Mouse (Mus musculus) lung, postnatal 0 days (tissue): ENCODE data around the gene Vpreb3.

ENCODE experiments used
- CTCF ChIP-seq: IDR thresholded peaks from 2 replicates; pipeline ENCODE4 v1.5.1; 2016; ENCODE audit warnings: antibody characterized with exemption, mild to moderate bottlenecking
- EP300 ChIP-seq: IDR thresholded peaks from 2 replicates; pipeline ENCODE4 v1.6.1; 2016; ENCODE audit warnings: antibody characterized with exemption, mild to moderate bottlenecking, control low read depth

GRCm38 (mm10) chr10:75951424-75952050, 8.7 kb downstream of the Vpreb3 start:
- TF ChIP-seq EP300 = no peak
- peak; percentile 73 for TF ChIP-seq CTCF
